In the genomic region with DNA sequence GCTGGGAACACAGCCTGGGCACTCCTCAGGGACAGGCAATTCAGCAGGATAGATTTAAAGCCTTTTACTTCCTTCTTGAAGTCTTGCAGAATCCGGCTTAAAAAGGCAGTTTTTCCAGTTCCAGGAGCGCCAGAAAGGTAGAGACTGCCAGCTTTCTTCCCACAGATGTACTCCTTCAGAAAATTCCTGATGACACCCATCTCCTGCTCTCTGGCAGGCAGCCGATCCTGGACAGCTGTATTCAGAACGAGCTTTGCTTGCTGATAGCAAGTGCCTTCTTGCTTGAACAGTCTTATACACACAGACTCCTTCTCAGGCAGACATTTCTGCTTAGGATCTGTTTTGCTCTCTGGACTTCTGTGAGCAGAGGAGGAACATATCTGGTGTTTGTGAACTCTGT, we compare ENCODE assay signal across 26 mouse cellular contexts. TPM values are rescaled to one million over a fixed set of nuclear protein-coding genes. Genes with fewer than 3 reads are reported as not detected.
DNase-seq lines count a peak whose midpoint lies in the region; ATAC-seq lines count a peak whose summit lies in the region.
"Had no signal": no experiment of that assay in that cellular context is flagged by ENCODE, and none has a peak within 500 bp of the region (broad histone marks: within the 10 kb centered on the region; RNA-seq: fewer than 3 reads in every experiment).

No protein-coding gene starts in this region.

- intact Hi-C loops in heart, postnatal 14 days (cut with DNase I) = loop anchor here (10.0 kb wide), 1 partner anchor 118 kb away; a partner anchor contains a TSS

- DNase-seq in frontal cortex, postnatal 25 days (ENCODE audit: low spot score in 2 of 2) = no peak
- peak; percentile 52 for DNase-seq in heart, adult 11 months
- no peak for DNase-seq in heart, postnatal 14 days
- peak; percentile 24 for DNase-seq in right cerebral cortex, adult 18-20 months
- DNase-seq in right cerebral cortex, postnatal 10 days (ENCODE audit: low spot score in 2 of 2) = no peak
- DNase-seq in brain, adult 2 months (ENCODE audit: low read depth, low spot score) = peak; percentile 23
- DNase-seq: adrenal gland, adult 2 months; adrenal gland, adult 8-10 months; adrenal gland, postnatal 10 days; adrenal gland, postnatal 14 days; adrenal gland, postnatal 25 days; adrenal gland, postnatal 36 days; B cell, adult 2 months; cerebellum, adult 11 months; cerebellum, adult 11-12 months; cerebellum, adult 18-20 months had no signal

- ATAC-seq in frontal cortex, adult (ENCODE audit: low TSS enrichment) = peak; percentile 73
- ATAC-seq in erythroid progenitor cell, adult 5-6 weeks (replicated peaks; ENCODE audit: low FRiP score, poor library complexity, severe bottlenecking) = no peak
- ATAC-seq: activated CD4-positive, CD25-positive, alpha-beta regulatory T cell, adult 4 months; CD4-positive, CD25-positive, alpha-beta regulatory T cell, adult 4 months; Patski had no signal

RNA-seq across cellular contexts. Expression of a gene that starts 27.6 kb away (rescaled TPM):
- total RNA-seq in heart, postnatal 14 days (2021) = not detected
- not detected in 2 replicates for total RNA-seq in erythroid progenitor cell, adult 5-6 weeks (2015; ENCODE audit: low replicate concordance)
- not detected in 2 replicates for total RNA-seq in erythroid progenitor cell, adult 5-6 weeks (2017; ENCODE audit: low replicate concordance)
- total RNA-seq: adrenal gland, adult 18-20 months; adrenal gland, adult 2 months; adrenal gland, adult 8-10 months; adrenal gland, postnatal 10 days; adrenal gland, postnatal 14 days; adrenal gland, postnatal 25 days; adrenal gland, postnatal 36 days; adrenal gland, postnatal 4 days; CH12.LX; ES-E14; MEL had no signal

Comparison
In these comparisons a context has a peak if more than half of its experiments do, and no peak if none do; other contexts are left out.
1. DNase-seq: peak in heart, adult 11 months (single experiment), right cerebral cortex, adult 18-20 months (single experiment) and brain, adult 2 months (single experiment); none in frontal cortex, postnatal 25 days (0 of 2), heart, postnatal 14 days (0 of 2) and right cerebral cortex, postnatal 10 days (0 of 2).